Mouse (Mus musculus) embryonic facial prominence, embryonic 13.5 days (tissue): ENCODE measurements around the gene Itpr3. TPM values are rescaled to one million over a fixed set of nuclear protein-coding genes. Genes with fewer than 3 reads are reported as not detected.

Experiments used
- ATAC-seq: fragments of 200-750 bp; cut with Nextera tagmentation; 2 replicates; pipeline ENCODE4 v1.8.0; 2017; ENCODE audit warnings: low read depth; ENCODE audit not compliant: insufficient number of reproducible peaks, insufficient read depth, low FRiP score, low TSS enrichment
- H3K27ac ChIP-seq: fragments of 300-500 bp; sonication (generic); 2 replicates; pipeline ENCODE4 v1.5.1; 2015; ENCODE audit warnings: moderate library complexity, mild to moderate bottlenecking, inconsistent platforms
- H3K27me3 ChIP-seq: fragments of 300-500 bp; sonication (generic); 2 replicates; pipeline ENCODE4 v1.6.1; 2015; ENCODE audit warnings: mild to moderate bottlenecking, inconsistent platforms
- H3K36me3 ChIP-seq: fragments of 300-500 bp; sonication (generic); 2 replicates; pipeline ENCODE4 v1.6.1; 2015; ENCODE audit warnings: mild to moderate bottlenecking, inconsistent platforms
- H3K4me1 ChIP-seq: fragments of 300-500 bp; sonication (generic); 2 replicates; pipeline ENCODE4 v1.6.1; 2015; ENCODE audit warnings: inconsistent platforms
- H3K4me2 ChIP-seq: fragments of 300-500 bp; sonication (generic); 2 replicates; pipeline ENCODE4 v1.6.1; 2015; ENCODE audit warnings: moderate library complexity, mild to moderate bottlenecking, inconsistent platforms
- H3K4me3 ChIP-seq: fragments of 300-500 bp; sonication (generic); 2 replicates; pipeline ENCODE4 v1.5.1; 2015; ENCODE audit warnings: mild to moderate bottlenecking, inconsistent platforms
- H3K9ac ChIP-seq: fragments of 300-500 bp; sonication (generic); 2 replicates; pipeline ENCODE4 v1.6.1; 2015; ENCODE audit warnings: mild to moderate bottlenecking, inconsistent platforms
- H3K9me3 ChIP-seq: fragments of 300-500 bp; sonication (generic); 2 replicates; pipeline ENCODE4 v1.6.1; 2016; ENCODE audit warnings: inconsistent platforms
- WGBS: fragments of 180-500 bp; shearing (Covaris S2); methylation state at CpG from one replicate; pipeline ENCODE4 v1.1.7; 2015; ENCODE audit warnings: mixed read lengths; 5-methylcytosine and 5-hydroxymethylcytosine counted together
- polyA plus RNA-seq: library from polyadenylated mRNA; unstranded; fragments of >200 nt; fragmentation: Nextera tagmentation; extraction: Ambion mirVana; gene quantifications from 2 replicates; pipeline ENCODE4 v1.2.1, GENCODE M21; 2015

Itpr3 gene
- 3.8 and 4.0 TPM in 2 replicates for polyA plus RNA-seq

DNA sequence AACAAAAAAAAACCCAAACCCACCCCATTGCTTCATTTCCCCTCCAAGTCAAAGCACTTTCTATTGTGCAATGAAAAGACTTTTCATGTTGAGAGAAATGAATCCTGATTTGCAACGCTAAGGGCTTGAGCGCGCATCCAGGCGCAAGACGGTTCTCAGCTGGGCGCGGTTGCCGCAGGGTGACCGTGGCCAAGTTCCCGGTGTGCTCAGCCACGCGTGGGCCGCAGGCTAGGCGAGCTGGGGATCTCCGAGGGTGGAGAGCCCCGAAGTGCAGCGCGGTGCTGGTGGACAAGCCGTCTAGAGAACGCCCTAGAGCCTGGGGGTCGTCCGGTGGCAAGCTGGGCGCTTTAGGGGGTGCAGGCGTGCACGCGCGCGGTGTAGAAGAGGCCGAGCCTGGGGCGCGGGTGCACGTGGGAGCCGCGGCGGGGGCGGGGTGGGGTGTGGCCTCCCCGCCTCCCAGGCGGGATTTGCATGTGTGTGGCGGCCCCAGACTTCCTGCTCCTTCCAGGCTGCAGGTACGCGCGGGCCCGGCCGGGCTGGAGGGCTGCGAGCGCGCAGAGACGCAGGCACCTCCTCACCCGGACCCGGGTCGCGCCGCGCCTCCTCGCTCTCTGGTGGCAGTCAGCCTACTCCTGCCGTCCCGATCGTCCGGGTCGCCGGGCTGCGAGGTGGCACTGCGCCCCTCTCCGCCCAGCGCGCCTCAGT lies at the start of gene Itpr3:
Gene Itpr3 (plus strand): TSS at position 493 of the 705 bp plus-strand sequence.
- Histone ChIP-seq H3K9ac (peak within 1 kb of the TSS; percentile 77), H3K36me3 (no peaks in the 10 kb centered on the region), H3K4me2 (peak within 1 kb of the TSS; percentile 89), H3K4me1 (peaks cover 44% of the 10 kb centered on the region), H3K4me3 (peak within 1 kb of the TSS; percentile 64), H3K27ac (peak within 1 kb of the TSS; percentile 90), H3K27me3 (peaks cover 13% of the 10 kb centered on the region), H3K9me3 (no peaks in the 10 kb centered on the region)
- peak; percentile 66 for ATAC-seq
- under 1% methylated on average over 66 of the region's 66 CpGs for WGBS

DNA sequence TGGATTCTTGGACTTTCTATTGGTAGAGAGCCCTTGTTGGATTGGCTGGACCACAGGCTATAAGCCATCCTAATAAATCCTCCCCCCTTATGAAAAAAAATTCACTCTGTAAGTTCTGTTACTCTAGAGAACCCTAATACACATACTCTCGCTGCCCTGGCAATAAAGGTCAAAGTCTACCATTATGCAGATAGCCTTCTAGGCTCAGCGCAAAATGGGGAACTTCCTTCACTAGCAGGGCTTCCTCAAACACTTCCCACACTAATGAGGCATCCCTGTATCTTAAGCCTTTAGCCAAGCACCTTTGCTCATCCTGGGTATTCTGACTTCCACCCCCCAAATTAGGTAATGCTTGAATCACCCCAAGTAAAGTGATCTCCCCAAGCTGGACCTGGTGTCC lies 48.8 kb upstream of the Itpr3 start:
- Histone ChIP-seq H3K4me2 (no peak overlapping the region), H3K27ac (no peak overlapping the region), H3K4me3 (no peak overlapping the region), H3K27me3 (no peaks in the 10 kb centered on the region), H3K9me3 (no peaks in the 10 kb centered on the region), H3K4me1 (no peaks in the 10 kb centered on the region), H3K9ac (no peak overlapping the region), H3K36me3 (no peaks in the 10 kb centered on the region)
- ATAC-seq: no peak
- WGBS: 86% methylated on average over 2 of the region's 2 CpGs

DNA sequence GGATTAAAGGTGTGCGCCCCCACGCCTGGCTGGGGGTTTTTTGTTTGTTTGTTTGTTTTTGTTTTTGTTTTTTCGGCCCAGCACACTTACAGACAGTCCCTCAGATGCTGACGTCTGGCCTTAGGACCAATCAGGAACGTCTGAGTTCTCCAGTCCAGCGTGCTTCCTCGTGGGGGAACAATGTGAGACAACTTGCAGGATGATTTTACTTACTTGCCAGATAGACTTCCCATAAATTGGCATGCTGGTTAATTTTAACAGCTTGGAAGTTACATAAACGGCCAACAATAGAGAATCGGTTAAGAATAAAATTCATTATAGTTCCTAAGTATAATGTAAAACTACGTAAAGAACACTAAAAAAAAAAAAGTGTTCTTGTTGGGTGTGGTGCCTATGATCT lies 45.9 kb upstream of the Itpr3 start:
- H3K36me3 ChIP-seq: no peaks in the 10 kb centered on the region
- no peak overlapping the region for H3K27ac ChIP-seq
- H3K4me2 ChIP-seq: no peak overlapping the region
- H3K27me3 ChIP-seq: no peaks in the 10 kb centered on the region
- no peak overlapping the region for H3K4me3 ChIP-seq
- no peak overlapping the region for H3K9ac ChIP-seq
- WGBS: 88% methylated on average over 10 of the region's 10 CpGs
- no peaks in the 10 kb centered on the region for H3K9me3 ChIP-seq
- no peaks in the 10 kb centered on the region for H3K4me1 ChIP-seq
- no peak for ATAC-seq

DNA sequence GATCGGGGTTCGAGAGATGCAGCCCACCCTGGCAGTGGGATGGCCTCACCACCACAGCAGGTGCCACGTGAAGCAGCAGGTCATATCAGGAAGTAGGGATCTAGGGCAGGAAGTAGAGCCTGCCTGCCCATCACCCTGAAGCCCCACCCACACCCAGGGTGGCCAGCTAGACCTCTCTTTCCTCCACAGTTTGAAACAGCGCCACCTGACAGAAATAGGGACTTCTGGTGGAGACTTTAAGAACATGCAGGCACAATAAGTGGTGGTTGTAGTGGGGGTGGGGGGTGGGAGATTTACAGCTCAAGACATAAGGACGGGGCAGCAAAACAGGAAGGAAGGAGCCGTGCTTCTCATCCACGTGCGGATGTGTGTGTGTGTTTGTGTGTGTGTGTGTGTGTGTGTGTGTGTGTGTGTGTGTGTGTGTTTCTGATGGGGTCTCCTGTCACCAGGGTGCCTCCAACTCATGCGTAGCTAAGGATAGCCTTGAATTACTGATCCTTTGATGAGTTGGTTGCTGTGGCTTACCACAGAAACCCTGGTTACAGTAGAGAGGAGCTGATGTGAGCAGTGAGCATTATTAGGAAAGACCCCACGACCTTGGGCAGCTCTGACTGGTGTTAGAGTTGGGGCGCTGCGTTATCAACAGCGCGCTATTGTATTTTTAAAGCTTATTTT lies 45.0 kb upstream of the Itpr3 start:
- H3K9ac ChIP-seq: no peak overlapping the region
- H3K4me2 ChIP-seq: no peak overlapping the region
- no peaks in the 10 kb centered on the region for H3K36me3 ChIP-seq
- no peak overlapping the region for H3K4me3 ChIP-seq
- H3K27ac ChIP-seq: no peak overlapping the region
- H3K4me1 ChIP-seq: peaks cover 3% of the 10 kb centered on the region
- ATAC-seq: no peak
- no peaks in the 10 kb centered on the region for H3K9me3 ChIP-seq
- WGBS: 53% methylated on average over 14 of the region's 14 CpGs
- no peaks in the 10 kb centered on the region for H3K27me3 ChIP-seq

DNA sequence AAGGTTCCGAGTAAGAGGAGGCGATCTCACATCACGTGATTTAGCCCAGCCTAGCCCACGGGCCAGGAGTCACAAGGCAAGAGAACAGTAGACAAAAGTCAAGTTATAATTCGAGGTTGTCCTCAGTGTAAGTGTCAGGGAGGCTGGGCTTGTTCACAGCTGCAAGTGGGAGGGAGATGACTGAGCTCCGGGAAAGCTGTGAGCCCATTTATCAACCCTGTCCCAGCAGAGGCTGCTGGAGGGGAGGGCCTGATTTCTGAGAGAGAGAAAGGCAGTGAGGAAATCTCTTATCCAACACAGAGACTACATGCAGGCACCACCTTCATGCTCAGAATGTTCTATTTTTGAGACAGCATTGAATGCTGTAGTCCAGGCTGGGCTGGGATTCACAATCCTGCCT lies 44.2 kb upstream of the Itpr3 start:
- Histone ChIP-seq H3K9ac (no peak overlapping the region), H3K4me1 (peaks cover 9% of the 10 kb centered on the region), H3K4me3 (no peak overlapping the region), H3K36me3 (no peaks in the 10 kb centered on the region), H3K27me3 (no peaks in the 10 kb centered on the region), H3K27ac (no peak overlapping the region), H3K4me2 (no peak overlapping the region), H3K9me3 (no peaks in the 10 kb centered on the region)
- 36% methylated on average over 6 of the region's 6 CpGs for WGBS
- no peak for ATAC-seq

DNA sequence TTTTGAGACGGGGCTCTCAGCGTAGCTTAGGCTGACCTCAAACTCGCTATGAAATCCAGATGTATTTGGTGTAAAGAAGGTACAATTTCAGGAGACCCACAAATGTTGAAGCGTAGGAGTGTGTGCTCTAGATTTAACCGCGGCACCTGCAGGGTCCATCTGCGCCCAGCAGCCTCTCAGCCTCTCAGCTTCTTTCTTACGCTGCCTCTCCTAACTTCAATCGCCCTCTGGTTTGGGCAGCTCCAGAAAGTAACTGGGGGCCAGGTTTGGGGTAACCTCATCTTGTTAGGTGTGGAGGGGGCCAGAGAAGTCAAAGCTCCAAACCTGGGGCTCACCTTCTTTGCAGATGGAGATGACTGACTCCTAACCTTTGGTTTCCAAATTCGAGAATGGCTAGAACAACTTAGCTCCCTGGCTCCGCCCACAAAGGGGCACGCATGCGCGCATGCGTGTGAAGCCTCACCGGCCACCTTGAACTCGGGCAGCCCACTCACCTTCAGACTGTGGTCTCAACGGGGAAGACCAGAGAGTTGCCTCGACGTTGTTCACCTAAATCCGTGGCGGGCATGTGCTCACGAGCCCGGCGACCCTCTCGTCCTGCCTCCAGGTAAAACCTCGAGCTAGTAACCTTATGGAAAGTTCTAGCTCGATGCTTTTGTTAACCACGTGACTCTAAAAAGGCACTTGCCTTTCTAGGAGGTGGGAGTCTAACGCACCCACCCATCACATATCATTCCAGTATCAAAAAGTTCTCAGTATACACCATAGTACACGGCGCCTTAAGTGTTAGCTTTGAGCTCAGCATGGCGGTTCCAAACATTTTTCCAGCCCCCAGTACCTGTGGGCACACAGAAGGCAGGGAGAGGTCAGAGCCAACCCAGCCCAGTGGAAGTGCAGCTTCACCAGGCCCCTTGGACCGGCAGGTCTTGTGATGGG lies 39.3 kb upstream of the Itpr3 start:
- H3K27ac ChIP-seq: peak overlapping the region; percentile 57; the same call in 1 of the 2 replicates
- H3K27me3 ChIP-seq: no peaks in the 10 kb centered on the region
- no peaks in the 10 kb centered on the region for H3K9me3 ChIP-seq
- ATAC-seq: peak; percentile 70; the same call in 1 of the 2 replicates
- peak overlapping the region; percentile 57 for H3K4me3 ChIP-seq
- 5% methylated on average over 34 of the region's 34 CpGs for WGBS
- peaks cover 17% of the 10 kb centered on the region for H3K4me1 ChIP-seq
- peaks cover 34% of the 10 kb centered on the region for H3K36me3 ChIP-seq
- H3K4me2 ChIP-seq: peak overlapping the region; percentile 71
- peak overlapping the region; percentile 74 for H3K9ac ChIP-seq

DNA sequence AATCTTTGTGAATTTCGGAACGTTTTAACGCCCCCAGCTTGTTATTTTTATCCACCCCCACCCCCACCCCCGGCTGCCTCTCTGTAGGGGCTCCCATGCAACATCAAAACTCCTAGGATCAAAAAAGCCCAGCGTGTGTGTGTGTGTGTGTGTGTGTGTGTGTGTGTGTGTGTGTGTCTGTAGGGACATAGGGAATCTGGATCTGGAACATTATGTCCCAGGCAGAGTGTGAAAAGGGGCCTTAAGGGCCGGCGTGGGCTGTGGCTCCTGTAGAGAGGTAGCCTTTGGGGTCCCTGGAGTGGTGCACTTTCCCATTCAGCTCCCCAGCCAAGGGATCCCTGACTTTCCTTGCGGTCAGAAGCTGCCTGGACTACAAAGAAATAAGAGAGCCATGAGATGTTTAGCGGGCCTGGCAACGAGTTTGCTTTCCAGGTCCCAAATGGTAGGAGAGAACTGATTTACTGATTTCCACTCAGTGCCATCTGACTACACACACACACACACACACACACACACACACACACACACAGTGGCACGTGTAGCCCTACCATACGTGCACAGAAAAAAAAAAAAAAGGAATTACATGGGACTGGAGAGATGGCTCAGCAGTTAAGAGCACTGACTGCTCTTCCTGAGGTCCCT lies 38.4 kb upstream of the Itpr3 start:
- no peak for ATAC-seq
- 40% methylated on average over 11 of the region's 12 CpGs for WGBS
- Histone ChIP-seq H3K9ac (peak overlapping the region; percentile 74), H3K4me1 (peaks cover 17% of the 10 kb centered on the region), H3K4me3 (peak overlapping the region; percentile 57), H3K4me2 (peak overlapping the region; percentile 71), H3K36me3 (peaks cover 41% of the 10 kb centered on the region), H3K27ac (peak overlapping the region; percentile 57; the same call in 1 of the 2 replicates), H3K9me3 (no peaks in the 10 kb centered on the region), H3K27me3 (no peaks in the 10 kb centered on the region)

DNA sequence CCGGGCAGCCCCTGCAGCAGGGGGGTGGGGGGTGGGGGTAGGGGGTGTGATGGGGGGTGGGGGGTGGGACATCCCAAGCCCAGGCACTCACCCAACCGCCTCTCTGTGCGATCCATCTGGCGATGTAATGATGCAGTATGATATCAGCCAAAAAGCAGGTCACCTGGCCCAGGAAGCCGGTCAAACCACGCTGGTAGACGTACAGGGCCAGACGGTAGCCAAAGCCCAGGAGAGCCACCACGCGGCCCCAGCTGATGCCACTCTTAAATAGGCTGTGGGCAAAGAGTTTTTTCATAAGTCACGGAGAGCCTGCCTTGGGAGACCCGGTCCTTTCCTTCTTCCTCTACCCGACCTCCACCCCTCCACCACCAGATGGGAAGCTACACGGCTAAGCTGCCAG lies 36.0 kb upstream of the Itpr3 start:
- ATAC-seq: no peak
- H3K36me3 ChIP-seq: peaks cover 64% of the 10 kb centered on the region

DNA sequence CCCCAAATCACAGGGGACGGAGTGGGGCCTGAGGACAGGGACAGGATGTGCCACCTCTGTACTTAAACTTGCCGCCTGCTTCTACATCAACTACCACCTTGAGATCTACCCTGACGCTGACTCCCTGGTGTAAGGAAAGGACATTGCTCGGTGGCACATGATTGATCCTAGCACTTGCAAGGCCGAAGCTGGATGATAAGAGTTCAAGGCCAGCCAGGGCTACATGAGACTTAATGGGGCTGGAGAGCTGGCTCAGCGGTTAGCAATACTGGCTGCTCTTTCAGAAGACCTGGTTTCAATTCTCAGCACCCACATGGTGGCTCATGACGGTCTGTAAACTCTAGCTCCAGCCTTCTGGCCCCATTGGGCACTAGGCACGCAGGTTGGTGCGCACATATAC lies 35.4 kb upstream of the Itpr3 start:
- H3K9me3 ChIP-seq: no peaks in the 10 kb centered on the region
- 89% methylated on average over 9 of the region's 9 CpGs for WGBS
- no peaks in the 10 kb centered on the region for H3K27me3 ChIP-seq
- no peak overlapping the region for H3K9ac ChIP-seq
- peaks cover 18% of the 10 kb centered on the region for H3K4me1 ChIP-seq
- no peak for ATAC-seq
- H3K4me2 ChIP-seq: no peak overlapping the region
- H3K27ac ChIP-seq: no peak overlapping the region
- H3K36me3 ChIP-seq: peaks cover 67% of the 10 kb centered on the region
- H3K4me3 ChIP-seq: no peak overlapping the region

More for the DNA sequence above, 36.0 kb upstream of the Itpr3 start:
- H3K27ac ChIP-seq: no peak overlapping the region
- no peaks in the 10 kb centered on the region for H3K9me3 ChIP-seq
- WGBS: 91% methylated on average over 14 of the region's 14 CpGs
- no peak overlapping the region for H3K4me2 ChIP-seq
- no peaks in the 10 kb centered on the region for H3K27me3 ChIP-seq
- H3K9ac ChIP-seq: no peak overlapping the region
- no peak overlapping the region for H3K4me3 ChIP-seq
- H3K4me1 ChIP-seq: peaks cover 17% of the 10 kb centered on the region

DNA sequence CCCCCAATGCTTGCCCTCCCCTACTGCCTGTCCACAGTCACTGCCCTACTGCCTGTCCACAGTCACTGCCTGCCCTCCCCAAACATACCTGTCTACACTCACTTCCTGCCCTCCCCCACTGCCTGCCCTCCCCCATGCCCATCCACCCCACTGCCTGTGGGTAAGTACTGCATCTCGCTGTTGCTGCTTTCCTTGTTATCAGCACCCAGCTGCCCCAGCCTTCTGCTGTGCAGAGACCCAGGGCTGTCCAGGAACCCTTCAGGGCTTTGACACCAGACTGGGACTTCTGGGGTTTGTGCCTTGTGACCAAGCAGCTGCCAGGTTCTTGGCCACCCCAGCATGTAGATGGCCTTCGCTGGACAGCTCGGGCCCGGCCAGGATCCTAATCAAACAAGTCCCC lies 33.8 kb upstream of the Itpr3 start:
- H3K4me2 ChIP-seq: no peak overlapping the region
- no peak overlapping the region for H3K4me3 ChIP-seq
- H3K27me3 ChIP-seq: no peaks in the 10 kb centered on the region
- peaks cover 67% of the 10 kb centered on the region for H3K36me3 ChIP-seq
- no peaks in the 10 kb centered on the region for H3K9me3 ChIP-seq
- ATAC-seq: no peak
- H3K9ac ChIP-seq: no peak overlapping the region
- 82% methylated on average over 4 of the region's 4 CpGs for WGBS
- H3K4me1 ChIP-seq: peaks cover 20% of the 10 kb centered on the region
- H3K27ac ChIP-seq: no peak overlapping the region

DNA sequence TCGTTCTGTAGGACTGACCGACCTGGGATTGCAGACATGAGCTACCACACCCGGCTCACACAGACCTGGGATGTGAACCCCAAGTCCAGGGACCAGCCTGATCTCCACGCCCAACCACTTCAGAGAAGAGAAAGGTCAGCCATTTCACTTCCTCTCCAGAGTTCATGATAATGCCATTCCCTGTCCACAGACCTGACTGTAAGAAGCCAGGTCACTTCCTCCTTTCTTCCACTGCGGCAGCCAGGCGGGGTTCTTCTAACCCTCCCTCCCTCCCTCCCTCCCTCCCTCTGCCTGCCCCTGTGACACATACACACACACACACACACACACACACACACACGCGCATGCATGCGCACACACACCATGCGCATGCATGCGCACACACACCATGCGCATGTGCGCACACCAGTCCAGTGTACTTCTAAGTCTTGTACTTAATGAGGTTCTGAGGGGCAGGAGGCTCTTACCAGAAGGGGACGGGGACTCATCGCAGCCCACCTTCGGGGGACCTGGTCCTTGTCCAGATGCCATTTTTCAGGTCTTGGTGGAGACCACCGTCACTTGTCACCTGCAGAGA lies 31.7 kb upstream of the Itpr3 start:
- Histone ChIP-seq H3K4me1 (peaks cover 15% of the 10 kb centered on the region), H3K4me2 (no peak overlapping the region), H3K9ac (0 out of 2 replicates have a peak overlapping the region, but pooled peaks have one; percentile 16), H3K4me3 (no peak overlapping the region), H3K9me3 (no peaks in the 10 kb centered on the region), H3K36me3 (peaks cover 57% of the 10 kb centered on the region), H3K27me3 (no peaks in the 10 kb centered on the region), H3K27ac (no peak overlapping the region)
- WGBS: 96% methylated on average over 17 of the region's 17 CpGs
- no peak for ATAC-seq
